Mouse (Mus musculus): ENCODE data around the gene Cdc42bpg. TPM values are rescaled to one million over a fixed set of nuclear protein-coding genes. Genes with fewer than 3 reads are reported as not detected.

Cdc42bpg gene
- 0.27 and 0.60 TPM in 2 replicates for polyA plus RNA-seq (2016; fragmentation: Nextera tagmentation; extraction: Ambion mirVana)

- Histone ChIP-seq H3K9me3 (no peaks in the 10 kb centered on the region), H3K36me3 (no peaks in the 10 kb centered on the region), H3K9ac (peak within 1 kb of the TSS; percentile 61), H3K4me2 (replicated peaks) (peak within 1 kb of the TSS; percentile 74), H3K27ac (no peak within 1 kb of the TSS), H3K27me3 (replicated peaks) (no peaks in the 10 kb centered on the region), H3K4me3 (peak within 1 kb of the TSS; percentile 63), H3K4me1 (peaks cover 5% of the 10 kb centered on the region; the same call in 1 of the 2 replicates)
- WGBS: under 1% methylated on average over 34 of the region's 38 CpGs
- ATAC-seq (ENCODE audit: low FRiP score, low read depth): peak; percentile 73
Measured at GRCm38 (mm10) chr19:6306137-6306551, at the start of gene Cdc42bpg. Cdc42bpg (plus strand) TSS chr19:6306456.

DNA sequence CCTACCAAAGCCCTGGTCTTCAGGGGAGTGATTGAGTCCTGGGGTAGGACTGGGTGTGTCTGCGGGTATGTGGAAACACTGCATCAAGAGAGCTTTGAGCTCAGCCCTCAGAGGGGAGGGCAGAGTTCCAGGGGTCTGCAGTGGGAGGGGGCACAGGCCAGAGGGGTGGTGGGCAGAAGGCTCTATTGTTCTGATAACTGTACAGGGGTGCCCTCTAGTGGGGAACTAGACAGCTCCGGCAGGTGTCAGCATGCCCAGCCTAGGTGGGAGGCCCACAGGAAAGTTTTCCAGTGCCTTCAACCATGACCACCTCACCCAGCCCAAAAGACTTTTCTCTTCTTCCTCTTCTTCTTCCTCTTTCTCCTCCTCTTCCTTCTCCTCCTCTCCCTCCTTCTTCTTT, 45.8 kb upstream of the Cdc42bpg start:
- 51% methylated on average over 2 of the region's 2 CpGs for WGBS

GRCm38 (mm10) chr19:6260946-6261345, 45.3 kb upstream of the Cdc42bpg start:
- Histone ChIP-seq H3K4me2 (replicated peaks) (no peak overlapping the region), H3K4me1 (no peaks in the 10 kb centered on the region), H3K9me3 (no peaks in the 10 kb centered on the region), H3K9ac (no peak overlapping the region), H3K27me3 (replicated peaks) (no peaks in the 10 kb centered on the region), H3K4me3 (no peak overlapping the region), H3K27ac (no peak overlapping the region), H3K36me3 (peaks cover 67% of the 10 kb centered on the region)
- WGBS: 83% methylated on average over 4 of the region's 4 CpGs
- no peak for ATAC-seq (ENCODE audit: low FRiP score, low read depth)

More for the DNA sequence above, 45.8 kb upstream of the Cdc42bpg start:
- H3K9ac ChIP-seq: no peak overlapping the region
- H3K4me2 ChIP-seq (replicated peaks): no peak overlapping the region
- no peak overlapping the region for H3K27ac ChIP-seq
- no peaks in the 10 kb centered on the region for H3K27me3 ChIP-seq (replicated peaks)
- H3K4me1 ChIP-seq: no peaks in the 10 kb centered on the region
- H3K36me3 ChIP-seq: peaks cover 73% of the 10 kb centered on the region
- ATAC-seq (ENCODE audit: low FRiP score, low read depth): no peak
- no peaks in the 10 kb centered on the region for H3K9me3 ChIP-seq
- no peak overlapping the region for H3K4me3 ChIP-seq

DNA sequence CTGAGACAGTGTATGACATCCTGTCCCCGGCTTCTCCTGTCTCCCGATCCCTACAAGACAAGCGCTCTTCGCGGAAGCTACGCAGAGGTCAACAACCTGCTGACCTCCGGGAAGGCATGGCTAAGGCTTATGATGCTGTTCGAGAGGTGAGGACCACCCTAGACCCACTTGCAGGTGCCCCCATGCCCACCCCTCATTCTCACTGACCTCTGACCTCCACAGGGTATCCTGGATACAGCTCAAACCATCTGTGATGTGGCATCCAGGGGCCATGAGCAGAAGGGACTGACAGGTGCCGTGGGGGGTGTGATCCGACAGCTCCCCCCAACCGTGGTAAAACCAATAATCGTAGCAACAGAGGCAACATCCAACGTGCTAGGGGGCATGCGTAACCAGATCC, 44.9 kb upstream of the Cdc42bpg start:
- Histone ChIP-seq H3K9ac (0 out of 2 replicates have a peak overlapping the region, but pooled peaks have one; percentile 13), H3K27me3 (replicated peaks) (no peaks in the 10 kb centered on the region), H3K4me1 (no peaks in the 10 kb centered on the region), H3K4me2 (replicated peaks) (no peak overlapping the region), H3K9me3 (no peaks in the 10 kb centered on the region), H3K36me3 (peaks cover 63% of the 10 kb centered on the region), H3K4me3 (no peak overlapping the region), H3K27ac (no peak overlapping the region)
- no peak for ATAC-seq (ENCODE audit: low FRiP score, low read depth)
- 92% methylated on average over 14 of the region's 14 CpGs for WGBS

DNA sequence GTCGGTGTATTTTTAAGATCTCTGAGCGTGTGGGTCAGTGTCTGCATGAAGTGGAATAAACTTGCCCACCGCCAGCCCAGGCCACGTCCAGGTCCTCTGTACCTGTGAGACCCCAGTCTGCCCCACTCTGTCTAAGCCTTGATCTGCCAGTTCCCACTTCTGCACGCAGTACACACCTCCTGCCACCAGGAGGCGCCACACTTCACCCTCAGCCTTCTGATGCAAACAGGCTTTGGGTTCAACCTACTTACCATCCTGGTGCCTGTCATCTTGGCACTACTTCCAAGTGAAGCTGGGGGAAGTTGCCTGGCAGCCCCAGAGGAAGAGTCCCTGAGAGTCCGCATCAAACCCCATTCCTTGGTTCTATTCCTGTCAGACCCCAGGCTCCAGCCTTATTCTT, 44.0 kb upstream of the Cdc42bpg start:
- no peak overlapping the region for H3K4me2 ChIP-seq (replicated peaks)
- no peaks in the 10 kb centered on the region for H3K4me1 ChIP-seq
- WGBS: 63% methylated on average over 7 of the region's 7 CpGs
- H3K27ac ChIP-seq: no peak overlapping the region
- no peak overlapping the region for H3K9ac ChIP-seq
- ATAC-seq (ENCODE audit: low FRiP score, low read depth): no peak
- no peaks in the 10 kb centered on the region for H3K9me3 ChIP-seq
- peaks cover 55% of the 10 kb centered on the region for H3K36me3 ChIP-seq
- no peaks in the 10 kb centered on the region for H3K27me3 ChIP-seq (replicated peaks)
- H3K4me3 ChIP-seq: no peak overlapping the region

GRCm38 (mm10) chr19:6262839-6263433, 43.3 kb upstream of the Cdc42bpg start:
- Histone ChIP-seq H3K27me3 (replicated peaks) (no peaks in the 10 kb centered on the region), H3K4me3 (no peak overlapping the region), H3K9ac (no peak overlapping the region), H3K36me3 (peaks cover 47% of the 10 kb centered on the region), H3K9me3 (no peaks in the 10 kb centered on the region), H3K4me2 (replicated peaks) (no peak overlapping the region), H3K4me1 (no peaks in the 10 kb centered on the region), H3K27ac (no peak overlapping the region)
- no peak for ATAC-seq (ENCODE audit: low FRiP score, low read depth)
- 81% methylated on average over 8 of the region's 8 CpGs for WGBS

DNA sequence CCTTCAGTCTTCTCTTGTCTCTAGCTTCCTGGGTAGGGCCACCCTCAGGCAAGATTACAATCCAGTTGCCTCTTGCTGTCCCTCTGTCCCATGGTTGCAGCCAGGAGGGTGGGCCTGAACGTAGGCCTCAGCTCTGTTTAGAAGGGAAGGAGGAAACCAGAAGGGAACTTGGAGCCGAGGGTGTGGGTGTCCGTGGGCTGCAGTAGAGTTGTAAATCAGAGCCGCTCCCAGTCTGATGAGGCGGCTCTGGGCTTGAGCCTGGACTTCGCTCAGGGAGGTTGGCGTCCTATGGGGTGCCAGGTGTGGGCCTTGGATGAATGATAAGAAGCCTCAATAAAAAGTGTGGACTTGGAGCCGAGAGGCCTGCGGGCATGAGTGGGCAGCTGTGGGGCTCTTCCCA, 42.1 kb upstream of the Cdc42bpg start:
- Histone ChIP-seq H3K4me1 (no peaks in the 10 kb centered on the region), H3K4me3 (no peak overlapping the region), H3K27me3 (replicated peaks) (no peaks in the 10 kb centered on the region), H3K27ac (no peak overlapping the region), H3K9ac (no peak overlapping the region), H3K4me2 (replicated peaks) (no peak overlapping the region), H3K9me3 (no peaks in the 10 kb centered on the region), H3K36me3 (peaks cover 35% of the 10 kb centered on the region)
- WGBS: 67% methylated on average over 9 of the region's 9 CpGs
- no peak for ATAC-seq (ENCODE audit: low FRiP score, low read depth)

DNA sequence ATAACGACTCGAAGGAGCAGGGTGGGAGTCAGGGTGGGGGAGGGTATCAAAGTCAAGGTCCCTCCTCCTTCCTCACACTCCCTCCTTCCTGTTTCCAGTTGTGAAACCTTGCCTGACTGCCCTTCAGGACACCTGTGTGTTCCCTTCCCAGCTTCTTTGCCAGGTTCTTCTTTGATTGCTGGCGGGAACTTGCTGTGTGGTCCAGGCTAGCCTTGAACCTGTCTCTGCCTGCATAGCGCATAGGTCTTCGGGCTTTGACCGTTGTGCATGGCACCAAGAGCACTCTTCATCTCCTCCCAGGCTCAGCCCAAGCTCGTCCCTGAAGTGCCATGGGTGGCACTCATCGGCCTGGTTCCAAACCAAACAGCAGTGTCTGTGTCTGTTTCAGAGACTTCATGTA, 41.3 kb upstream of the Cdc42bpg start:
- 88% methylated on average over 8 of the region's 8 CpGs for WGBS
- Histone ChIP-seq H3K4me2 (replicated peaks) (no peak overlapping the region), H3K27ac (no peak overlapping the region), H3K4me3 (no peak overlapping the region), H3K9ac (no peak overlapping the region), H3K9me3 (no peaks in the 10 kb centered on the region), H3K27me3 (replicated peaks) (no peaks in the 10 kb centered on the region), H3K36me3 (peaks cover 29% of the 10 kb centered on the region), H3K4me1 (no peaks in the 10 kb centered on the region)
- ATAC-seq (ENCODE audit: low FRiP score, low read depth): no peak

GRCm38 (mm10) chr19:6265727-6266182, 40.5 kb upstream of the Cdc42bpg start:
- no peak for ATAC-seq (ENCODE audit: low FRiP score, low read depth)
- Histone ChIP-seq H3K36me3 (peaks cover 21% of the 10 kb centered on the region), H3K9me3 (no peaks in the 10 kb centered on the region), H3K4me3 (no peak overlapping the region), H3K27me3 (replicated peaks) (peaks cover under 1% of the 10 kb centered on the region; the same call in 1 of the 2 replicates), H3K4me2 (replicated peaks) (no peak overlapping the region), H3K27ac (no peak overlapping the region), H3K9ac (no peak overlapping the region), H3K4me1 (no peaks in the 10 kb centered on the region)
- WGBS: 68% methylated on average over 6 of the region's 6 CpGs

GRCm38 (mm10) chr19:6267306-6268169, 38.7 kb upstream of the Cdc42bpg start:
- H3K9me3 ChIP-seq: no peaks in the 10 kb centered on the region
- 49% methylated on average over 11 of the region's 11 CpGs for whole genome bisulfite sequencing
- H3K9ac ChIP-seq: no peak overlapping the region
- H3K36me3 ChIP-seq: 0 out of 2 replicates have a peak, but pooled peaks cover 3% of the 10 kb centered on the region
- H3K4me1 ChIP-seq: no peaks in the 10 kb centered on the region
- H3K4me2 ChIP-seq (replicated peaks): no peak overlapping the region
- H3K27ac ChIP-seq: no peak overlapping the region
- peaks cover 7% of the 10 kb centered on the region; the same call in 1 of the 2 replicates for H3K27me3 ChIP-seq (replicated peaks)
- no peak for ATAC-seq (ENCODE audit: low FRiP score, low read depth)
- H3K4me3 ChIP-seq: no peak overlapping the region

DNA sequence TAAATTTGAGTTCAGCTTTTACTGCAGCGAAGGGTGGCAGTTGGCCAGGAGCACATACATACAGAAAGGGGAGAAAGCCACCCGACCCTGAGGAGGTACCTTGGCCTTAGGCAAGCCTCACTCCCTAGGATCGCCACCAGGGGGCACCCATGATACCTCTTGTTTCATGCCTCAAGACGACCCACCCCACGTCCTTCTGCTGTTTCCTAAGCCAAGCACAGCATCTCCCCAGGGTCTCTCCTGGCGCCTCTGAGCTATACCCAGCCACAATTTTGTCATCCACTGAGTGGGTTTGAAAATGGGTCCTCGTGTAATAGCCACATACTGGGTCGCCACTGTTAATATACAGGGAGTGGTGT, 38.1 kb upstream of the Cdc42bpg start:
- peak; percentile 71; the same call in 1 of the 2 replicates for ATAC-seq (ENCODE audit: low FRiP score, low read depth)
- no peaks in the 10 kb centered on the region for H3K36me3 ChIP-seq
- no peaks in the 10 kb centered on the region for H3K4me1 ChIP-seq
- no peak overlapping the region for H3K27ac ChIP-seq
- peaks cover 7% of the 10 kb centered on the region; the same call in 1 of the 2 replicates for H3K27me3 ChIP-seq (replicated peaks)
- H3K9ac ChIP-seq: no peak overlapping the region
- 13% methylated on average over 8 of the region's 8 CpGs for WGBS
- H3K9me3 ChIP-seq: no peaks in the 10 kb centered on the region
- no peak overlapping the region for H3K4me2 ChIP-seq (replicated peaks)
- H3K4me3 ChIP-seq: no peak overlapping the region

- no peak overlapping the region for H3K9ac ChIP-seq
- H3K4me1 ChIP-seq: no peaks in the 10 kb centered on the region
- no peaks in the 10 kb centered on the region for H3K9me3 ChIP-seq
- H3K27me3 ChIP-seq (replicated peaks): peaks cover 7% of the 10 kb centered on the region; the same call in 1 of the 2 replicates
- no peak for ATAC-seq (ENCODE audit: low FRiP score, low read depth)
- H3K27ac ChIP-seq: no peak overlapping the region
- no peak overlapping the region for H3K4me3 ChIP-seq
- 83% methylated on average over 7 of the region's 7 CpGs for WGBS
- H3K36me3 ChIP-seq: no peaks in the 10 kb centered on the region
- H3K4me2 ChIP-seq (replicated peaks): no peak overlapping the region
Measured at GRCm38 (mm10) chr19:6268670-6269132, 37.6 kb upstream of the Cdc42bpg start.

All from neural tube, embryonic 12.5 days (tissue).